Mouse (Mus musculus): Measurements from ENCODE around the gene Prtn3. TPM values are rescaled to one million over a fixed set of nuclear protein-coding genes. Genes with fewer than 3 reads are reported as not detected.

Prtn3 gene
- polyA plus RNA-seq, 1 experiment from 2014 or later: 52.4 TPM

DNA sequence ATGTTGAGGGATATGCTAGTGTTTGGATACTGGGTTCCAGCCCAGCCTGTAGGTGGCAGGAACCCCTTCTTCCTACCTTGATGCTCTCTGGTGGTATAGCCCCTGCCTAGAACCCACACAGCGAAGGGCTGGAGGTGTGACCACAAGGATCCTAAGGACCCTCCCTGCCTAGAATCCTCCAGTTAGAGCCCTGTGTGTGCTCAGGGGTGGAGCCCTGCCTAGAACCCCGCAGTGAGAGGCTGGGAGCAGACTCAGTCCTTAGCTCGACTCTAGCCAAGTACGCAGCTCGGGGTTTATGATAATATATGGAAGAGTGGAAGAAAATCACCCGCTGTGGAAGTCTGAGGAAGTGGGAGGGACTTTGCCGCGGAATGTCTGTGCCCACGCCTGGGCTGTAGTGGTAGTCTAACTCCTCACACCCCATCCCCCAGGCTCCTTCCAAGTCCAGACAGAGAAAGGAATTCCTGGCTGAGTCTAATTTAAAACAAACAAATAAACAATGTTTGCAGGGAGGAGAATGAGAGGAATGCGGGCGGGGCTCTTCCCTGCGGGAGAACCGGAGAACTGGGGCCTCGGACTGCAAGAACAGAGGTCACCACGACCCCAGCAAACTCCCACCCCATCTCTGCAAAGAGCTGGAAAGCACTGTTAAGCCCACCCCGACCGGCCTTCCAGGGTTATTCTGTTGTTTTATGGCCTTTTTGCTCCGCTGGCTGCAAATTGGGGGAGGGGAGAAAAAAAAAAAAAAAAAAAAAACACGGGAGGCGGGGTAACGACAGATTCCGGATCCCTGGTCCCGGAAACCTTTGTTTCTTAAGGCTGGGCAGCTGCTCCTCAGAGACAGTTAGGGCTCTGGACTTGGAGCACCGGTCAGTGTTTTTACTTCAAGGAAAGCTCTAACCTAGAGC lies 33.4 kb upstream of the Prtn3 start:
- ATAC-seq (replicated peaks; ENCODE audit: low FRiP score) (peak; percentile 81), DNase-seq (ENCODE audit: low spot score) (peak; percentile 62)
- H3K27me3 ChIP-seq (replicated peaks; ENCODE audit: control insufficient read depth, insufficient read depth, low read length): no peaks in the 10 kb centered on the region
- H3K4me2 ChIP-seq: peak overlapping the region; percentile 72
- H3K9ac ChIP-seq (ENCODE audit: low read depth, low read length): peak overlapping the region; percentile 51
- WGBS: under 1% methylated on average over 24 of the region's 24 CpGs
- peak overlapping the region; percentile 6; the same call in 1 of the 2 replicates for H3K27ac ChIP-seq (ENCODE audit: low read depth, low read length)
- peak overlapping the region; percentile 51 for H3K4me3 ChIP-seq (ENCODE audit: low read depth, low read length)
- H3K4me1 ChIP-seq (replicated peaks; ENCODE audit: control insufficient read depth, insufficient read depth, low read length): no peaks in the 10 kb centered on the region
- H3K36me3 ChIP-seq (ENCODE audit: control insufficient read depth, insufficient read depth, low read length): no peaks in the 10 kb centered on the region
- no peaks in the 10 kb centered on the region for H3K9me3 ChIP-seq (ENCODE audit: control insufficient read depth, low read length)

- ATAC-seq (replicated peaks; ENCODE audit: low FRiP score) (no peak), DNase-seq (ENCODE audit: low spot score) (no peak)
- no peaks in the 10 kb centered on the region for H3K27me3 ChIP-seq (replicated peaks; ENCODE audit: control insufficient read depth, insufficient read depth, low read length)
- no peak overlapping the region for H3K4me3 ChIP-seq (ENCODE audit: low read depth, low read length)
- H3K27ac ChIP-seq (ENCODE audit: low read depth, low read length): no peak overlapping the region
- H3K4me1 ChIP-seq (replicated peaks; ENCODE audit: control insufficient read depth, insufficient read depth, low read length): no peaks in the 10 kb centered on the region
- no peaks in the 10 kb centered on the region for H3K9me3 ChIP-seq (ENCODE audit: control insufficient read depth, low read length)
- no peak overlapping the region for H3K9ac ChIP-seq (ENCODE audit: low read depth, low read length)
- no peak overlapping the region for H3K4me2 ChIP-seq
- WGBS: 73% methylated on average over 3 of the region's 3 CpGs
- H3K36me3 ChIP-seq (ENCODE audit: control insufficient read depth, insufficient read depth, low read length): no peaks in the 10 kb centered on the region
Measured at GRCm38 (mm10) chr10:79842322-79842721, 32.0 kb upstream of the Prtn3 start.

GRCm38 (mm10) chr10:79843476-79843875 lies 30.8 kb upstream of the Prtn3 start:
- Histone ChIP-seq H3K4me3 (ENCODE audit: low read depth, low read length) (no peak overlapping the region), H3K27me3 (replicated peaks; ENCODE audit: control insufficient read depth, insufficient read depth, low read length) (no peaks in the 10 kb centered on the region), H3K9me3 (ENCODE audit: control insufficient read depth, low read length) (no peaks in the 10 kb centered on the region), H3K4me2 (no peak overlapping the region), H3K4me1 (replicated peaks; ENCODE audit: control insufficient read depth, insufficient read depth, low read length) (no peaks in the 10 kb centered on the region), H3K9ac (ENCODE audit: low read depth, low read length) (no peak overlapping the region), H3K27ac (ENCODE audit: low read depth, low read length) (no peak overlapping the region), H3K36me3 (ENCODE audit: control insufficient read depth, insufficient read depth, low read length) (no peaks in the 10 kb centered on the region)
- no peak for DNase-seq (ENCODE audit: low spot score)
- WGBS: 90% methylated on average over 6 of the region's 6 CpGs
- no peak for ATAC-seq (replicated peaks; ENCODE audit: low FRiP score)

DNA sequence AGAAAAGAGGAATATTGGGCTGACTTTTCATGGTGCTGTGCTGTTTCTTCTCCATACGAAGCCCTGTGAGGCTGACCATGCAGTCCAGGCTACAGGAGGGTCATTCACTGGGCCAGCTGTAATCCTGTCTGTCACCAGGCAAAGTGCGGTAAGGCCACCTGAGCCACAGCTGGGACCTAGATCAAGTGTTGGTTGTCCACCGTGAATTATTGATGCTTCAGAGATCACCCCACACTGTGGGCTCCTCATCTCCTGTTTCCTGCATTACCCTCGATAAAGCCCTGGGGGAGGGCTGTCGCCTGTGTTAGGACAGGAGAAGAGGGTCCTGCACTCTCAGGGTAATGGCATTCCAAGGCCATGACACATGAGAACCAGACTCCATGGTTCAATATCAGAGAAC lies 27.7 kb upstream of the Prtn3 start:
- H3K27ac ChIP-seq (ENCODE audit: low read depth, low read length): no peak overlapping the region
- H3K4me2 ChIP-seq: no peak overlapping the region
- H3K27me3 ChIP-seq (replicated peaks; ENCODE audit: control insufficient read depth, insufficient read depth, low read length): no peaks in the 10 kb centered on the region
- 56% methylated on average over 5 of the region's 5 CpGs for WGBS
- no peak overlapping the region for H3K4me3 ChIP-seq (ENCODE audit: low read depth, low read length)
- no peaks in the 10 kb centered on the region for H3K36me3 ChIP-seq (ENCODE audit: control insufficient read depth, insufficient read depth, low read length)
- ATAC-seq (replicated peaks; ENCODE audit: low FRiP score) (no peak), DNase-seq (ENCODE audit: low spot score) (no peak)
- no peaks in the 10 kb centered on the region for H3K9me3 ChIP-seq (ENCODE audit: control insufficient read depth, low read length)
- H3K4me1 ChIP-seq (replicated peaks; ENCODE audit: control insufficient read depth, insufficient read depth, low read length): peaks cover 13% of the 10 kb centered on the region
- H3K9ac ChIP-seq (ENCODE audit: low read depth, low read length): no peak overlapping the region

- no peak for ATAC-seq (replicated peaks; ENCODE audit: low FRiP score)
- no peaks in the 10 kb centered on the region for H3K36me3 ChIP-seq (ENCODE audit: control insufficient read depth, insufficient read depth, low read length)
- H3K9me3 ChIP-seq (ENCODE audit: control insufficient read depth, low read length): no peaks in the 10 kb centered on the region
- H3K4me2 ChIP-seq: no peak overlapping the region
- WGBS: 63% methylated on average over 8 of the region's 8 CpGs
- no peak overlapping the region for H3K27ac ChIP-seq (ENCODE audit: low read depth, low read length)
- H3K4me3 ChIP-seq (ENCODE audit: low read depth, low read length): no peak overlapping the region
- DNase-seq (ENCODE audit: low spot score): no peak
- H3K27me3 ChIP-seq (replicated peaks; ENCODE audit: control insufficient read depth, insufficient read depth, low read length): no peaks in the 10 kb centered on the region
- no peak overlapping the region for H3K9ac ChIP-seq (ENCODE audit: low read depth, low read length)
- peaks cover 32% of the 10 kb centered on the region for H3K4me1 ChIP-seq (replicated peaks; ENCODE audit: control insufficient read depth, insufficient read depth, low read length)
Measured at GRCm38 (mm10) chr10:79849941-79850628, 24.2 kb upstream of the Prtn3 start.

DNA sequence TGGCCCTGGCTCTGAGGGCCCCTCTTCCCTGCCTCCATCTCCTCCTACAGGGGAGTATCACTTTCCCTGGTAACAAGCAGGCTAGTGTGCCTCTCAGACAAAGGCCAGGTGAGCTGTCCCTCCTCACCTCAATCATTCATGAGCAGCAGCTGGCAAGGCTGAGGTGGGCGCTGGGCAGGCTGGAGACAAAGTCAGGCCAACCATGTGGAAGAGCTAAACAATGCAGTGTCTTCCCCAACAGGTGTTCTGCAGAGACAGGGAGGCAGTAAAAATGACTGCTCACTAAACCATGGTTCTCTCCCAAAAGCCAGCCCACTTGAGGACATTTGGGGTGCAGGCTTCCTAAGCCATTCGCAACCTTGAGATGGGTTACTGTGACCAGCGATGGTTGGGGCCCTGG lies 22.6 kb upstream of the Prtn3 start:
- Histone ChIP-seq H3K9me3 (ENCODE audit: control insufficient read depth, low read length) (no peaks in the 10 kb centered on the region), H3K9ac (ENCODE audit: low read depth, low read length) (peak overlapping the region; percentile 93; the same call in 1 of the 2 replicates), H3K36me3 (ENCODE audit: control insufficient read depth, insufficient read depth, low read length) (peaks cover 10% of the 10 kb centered on the region), H3K4me1 (replicated peaks; ENCODE audit: control insufficient read depth, insufficient read depth, low read length) (peaks cover 37% of the 10 kb centered on the region), H3K4me3 (ENCODE audit: low read depth, low read length) (peak overlapping the region; percentile 19; the same call in 1 of the 2 replicates), H3K27me3 (replicated peaks; ENCODE audit: control insufficient read depth, insufficient read depth, low read length) (no peaks in the 10 kb centered on the region), H3K4me2 (peak overlapping the region; percentile 98), H3K27ac (ENCODE audit: low read depth, low read length) (peak overlapping the region; percentile 100)
- DNase-seq (ENCODE audit: low spot score): no peak
- 68% methylated on average over 3 of the region's 3 CpGs for WGBS
- no peak for ATAC-seq (replicated peaks; ENCODE audit: low FRiP score)

DNA sequence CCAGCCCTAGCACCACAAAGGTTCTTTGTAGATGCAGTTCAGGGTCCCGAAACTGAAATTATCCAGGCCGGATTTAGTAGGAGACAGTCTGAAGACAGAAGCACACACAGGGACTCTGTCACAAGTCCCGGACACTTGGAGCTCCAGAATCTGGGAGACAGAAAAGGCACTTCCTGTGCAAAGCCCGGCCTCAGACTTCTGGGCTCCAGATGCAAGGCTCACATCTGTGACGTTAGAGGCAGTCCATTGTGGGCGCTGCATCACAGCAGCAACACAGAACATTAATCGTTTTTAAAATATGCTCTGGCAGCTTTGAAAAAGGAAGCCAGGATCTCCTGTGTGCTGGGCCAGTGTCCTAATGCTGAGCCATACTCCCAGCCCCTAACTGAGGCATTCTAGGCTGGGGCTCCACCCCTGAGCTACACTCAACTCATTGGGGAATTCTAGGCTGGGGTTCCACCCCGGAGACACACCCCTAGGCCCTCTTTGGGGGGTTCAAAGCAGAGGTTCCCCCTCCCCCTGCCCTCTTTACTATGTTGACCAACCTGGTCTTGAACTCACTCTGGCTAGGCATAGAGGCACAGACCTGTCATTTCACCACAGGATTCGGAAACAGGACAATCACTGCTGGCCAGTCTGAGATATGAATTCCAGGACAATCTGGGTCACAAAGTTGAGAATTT lies 22.0 kb upstream of the Prtn3 start:
- 52% methylated on average over 9 of the region's 9 CpGs for WGBS
- DNase-seq (ENCODE audit: low spot score) (no peak), ATAC-seq (replicated peaks; ENCODE audit: low FRiP score) (no peak)
- Histone ChIP-seq H3K27me3 (replicated peaks; ENCODE audit: control insufficient read depth, insufficient read depth, low read length) (no peaks in the 10 kb centered on the region), H3K4me1 (replicated peaks; ENCODE audit: control insufficient read depth, insufficient read depth, low read length) (peaks cover 43% of the 10 kb centered on the region), H3K9me3 (ENCODE audit: control insufficient read depth, low read length) (no peaks in the 10 kb centered on the region), H3K4me2 (peak overlapping the region; percentile 98), H3K36me3 (ENCODE audit: control insufficient read depth, insufficient read depth, low read length) (peaks cover 16% of the 10 kb centered on the region), H3K27ac (ENCODE audit: low read depth, low read length) (peak overlapping the region; percentile 100), H3K4me3 (ENCODE audit: low read depth, low read length) (peak overlapping the region; percentile 99), H3K9ac (ENCODE audit: low read depth, low read length) (peak overlapping the region; percentile 93)

DNA sequence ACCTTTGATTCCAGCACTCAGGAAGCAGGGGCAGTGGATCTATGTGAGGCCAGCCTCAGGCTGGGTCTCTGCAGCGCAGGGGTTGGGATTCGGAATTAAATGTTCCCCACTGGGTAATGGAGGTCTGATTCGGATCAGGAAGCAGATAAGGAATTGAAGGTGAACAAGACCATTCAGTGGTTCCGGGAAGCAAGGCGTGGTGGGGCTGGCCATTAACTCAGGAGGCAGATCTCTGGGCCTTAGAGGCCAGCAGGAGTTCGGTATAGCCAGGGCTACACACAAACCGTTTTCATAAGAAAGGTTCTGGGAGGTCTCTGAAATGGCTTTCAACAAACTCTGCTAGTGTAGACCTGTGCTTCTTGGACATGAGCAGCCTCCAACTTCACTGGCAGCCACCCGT lies 21.4 kb upstream of the Prtn3 start:
- Histone ChIP-seq H3K27me3 (replicated peaks; ENCODE audit: control insufficient read depth, insufficient read depth, low read length) (no peaks in the 10 kb centered on the region), H3K9me3 (ENCODE audit: control insufficient read depth, low read length) (no peaks in the 10 kb centered on the region), H3K9ac (ENCODE audit: low read depth, low read length) (peak overlapping the region; percentile 93), H3K27ac (ENCODE audit: low read depth, low read length) (peak overlapping the region; percentile 100), H3K4me1 (replicated peaks; ENCODE audit: control insufficient read depth, insufficient read depth, low read length) (peaks cover 49% of the 10 kb centered on the region), H3K4me3 (ENCODE audit: low read depth, low read length) (peak overlapping the region; percentile 99), H3K4me2 (peak overlapping the region; percentile 98), H3K36me3 (ENCODE audit: control insufficient read depth, insufficient read depth, low read length) (peaks cover 20% of the 10 kb centered on the region)
- DNase-seq (ENCODE audit: low spot score) (no peak), ATAC-seq (replicated peaks; ENCODE audit: low FRiP score) (no peak)
- 28% methylated on average over 8 of the region's 8 CpGs for WGBS
